Mouse (Mus musculus) liver, embryonic 14.5 days (tissue): ENCODE data around the gene Lama2.

Experiments used
- CTCF ChIP-seq: IDR thresholded peaks from 2 replicates; pipeline ENCODE4 v1.5.1; 2016; ENCODE audit warnings: antibody characterized with exemption, low read depth, control low read depth
- EP300 ChIP-seq: IDR thresholded peaks from 2 replicates; pipeline ENCODE4 v1.6.1; 2016; ENCODE audit warnings: antibody characterized with exemption, low read depth

- no peak for TF ChIP-seq CTCF
- no peak for TF ChIP-seq EP300
Measured at GRCm38 (mm10) chr10:27382887-27383609, 236.5 kb downstream of the Lama2 start.
